Mouse (Mus musculus) midbrain, embryonic 16.5 days (tissue): Measurements from ENCODE around the gene Rnf6. TPM values are rescaled to one million over a fixed set of nuclear protein-coding genes. Genes with fewer than 3 reads are reported as not detected.

ENCODE experiments used
- ATAC-seq: fragments of 200-750 bp; cut with Nextera tagmentation; 2 replicates; pipeline ENCODE4 v1.8.0; 2017; ENCODE audit warnings: moderate TSS enrichment
- H3K27ac ChIP-seq: fragments of 300-500 bp; sonication (generic); 2 replicates; pipeline ENCODE4 v1.5.1; 2014; ENCODE audit warnings: mild to moderate bottlenecking, low read length, mixed read lengths
- H3K27me3 ChIP-seq: fragments of 300-500 bp; sonication (generic); 2 replicates; pipeline ENCODE4 v1.6.1; 2014; ENCODE audit warnings: low read depth, low read length, mixed read lengths; ENCODE audit not compliant: control insufficient read depth, insufficient read depth
- H3K36me3 ChIP-seq: fragments of 300-500 bp; sonication (generic); 2 replicates; pipeline ENCODE4 v1.6.1; 2014; ENCODE audit warnings: mild to moderate bottlenecking, low read length, moderate library complexity, mixed read lengths; ENCODE audit not compliant: control insufficient read depth, insufficient read depth
- H3K4me1 ChIP-seq: fragments of 300-500 bp; sonication (generic); 2 replicates; pipeline ENCODE4 v1.6.1; 2014; ENCODE audit warnings: mild to moderate bottlenecking, low read length, mixed read lengths; ENCODE audit not compliant: control insufficient read depth, insufficient read depth
- H3K4me2 ChIP-seq: fragments of 300-500 bp; sonication (generic); 2 replicates; pipeline ENCODE4 v1.6.1; 2014; ENCODE audit warnings: mild to moderate bottlenecking, low read length, mixed read lengths
- H3K4me3 ChIP-seq: fragments of 300-500 bp; sonication (generic); 2 replicates; pipeline ENCODE4 v1.5.1; 2014; ENCODE audit warnings: low read depth, mild to moderate bottlenecking, low read length, moderate library complexity, mixed read lengths
- H3K9ac ChIP-seq: fragments of 300-500 bp; sonication (generic); 2 replicates; pipeline ENCODE4 v1.6.1; 2014; ENCODE audit warnings: low read depth, low read length, mixed read lengths
- H3K9me3 ChIP-seq: fragments of 300-500 bp; sonication (generic); replicated peaks from 2 replicates; pipeline ENCODE4 v1.6.1; 2014; ENCODE audit warnings: mild to moderate bottlenecking, low read length, mixed read lengths; ENCODE audit not compliant: control insufficient read depth, poor library complexity, severe bottlenecking
- WGBS: fragments of 180-500 bp; shearing (Covaris S2); extraction: QIAGEN DNeasy Blood & Tissue Kit; methylation state at CpG from one replicate; pipeline ENCODE4 v1.1.7; 2014; 5-methylcytosine and 5-hydroxymethylcytosine counted together
- polyA plus RNA-seq: library from polyadenylated mRNA; unstranded; fragments of >200 nt; fragmentation: Nextera tagmentation; extraction: Ambion mirVana; gene quantifications from 2 replicates; pipeline ENCODE4 v1.2.1, GENCODE M21; 2015

The Rnf6 gene
- polyA plus RNA-seq, 1 experiment from 2014 or later, result 32.9 TPM

- Histone ChIP-seq H3K27me3 (no peaks in the 10 kb centered on the region), H3K4me1 (peaks cover 28% of the 10 kb centered on the region), H3K4me2 (peak overlapping the region; percentile 87), H3K9ac (peak overlapping the region; percentile 48), H3K9me3 (no peaks in the 10 kb centered on the region), H3K36me3 (no peaks in the 10 kb centered on the region), H3K27ac (no peak overlapping the region), H3K4me3 (peak overlapping the region; percentile 79)
- 55% methylated on average over 11 of the region's 11 CpGs for WGBS
- ATAC-seq, result no peak
Measured at GRCm38 (mm10) chr5:146232816-146233215, 11.5 kb upstream of the Rnf6 start.

- H3K9ac ChIP-seq, result peak overlapping the region; percentile 89
- H3K36me3 ChIP-seq, result no peaks in the 10 kb centered on the region
- WGBS, result 29% methylated on average over 6 of the region's 6 CpGs
- H3K9me3 ChIP-seq, result no peaks in the 10 kb centered on the region
- H3K4me2 ChIP-seq, result peak overlapping the region; percentile 87
- peak overlapping the region; percentile 79 for H3K4me3 ChIP-seq
- no peaks in the 10 kb centered on the region for H3K27me3 ChIP-seq
- 0 out of 2 replicates have a peak overlapping the region, but pooled peaks have one; percentile 28 for H3K27ac ChIP-seq
- H3K4me1 ChIP-seq, result peaks cover 28% of the 10 kb centered on the region
- ATAC-seq, result no peak
Measured at GRCm38 (mm10) chr5:146232056-146232675, 10.8 kb upstream of the Rnf6 start.

GRCm38 (mm10) chr5:146231655-146231996 is 10.3 kb upstream of the Rnf6 start:
- no peaks in the 10 kb centered on the region for H3K36me3 ChIP-seq
- no peak; the same call in none of the 2 replicates for ATAC-seq
- H3K9me3 ChIP-seq, result no peaks in the 10 kb centered on the region
- H3K9ac ChIP-seq, result peak overlapping the region; percentile 89
- WGBS, result under 1% methylated on average over 19 of the region's 19 CpGs
- peak overlapping the region; percentile 87 for H3K4me2 ChIP-seq
- peaks cover 28% of the 10 kb centered on the region for H3K4me1 ChIP-seq
- H3K27ac ChIP-seq, result peak overlapping the region; percentile 96
- H3K4me3 ChIP-seq, result peak overlapping the region; percentile 79
- no peaks in the 10 kb centered on the region for H3K27me3 ChIP-seq

- Histone ChIP-seq H3K4me1 (peaks cover 25% of the 10 kb centered on the region), H3K9me3 (no peaks in the 10 kb centered on the region), H3K27me3 (no peaks in the 10 kb centered on the region), H3K27ac (peak within 1 kb of the TSS; percentile 96), H3K9ac (peak within 1 kb of the TSS; percentile 89), H3K4me2 (peak within 1 kb of the TSS; percentile 87), H3K4me3 (peak within 1 kb of the TSS; percentile 79), H3K36me3 (no peaks in the 10 kb centered on the region)
- under 1% methylated on average over 75 of the region's 102 CpGs for WGBS
- peak; percentile 94 for ATAC-seq
Measured at GRCm38 (mm10) chr5:146230864-146231654, 9.7 kb upstream of the Rnf6 start, which contains the start of gene Cdk8. Cdk8 (plus strand) TSS chr5:146231230.

- ATAC-seq, result peak; percentile 9
- WGBS, result 61% methylated on average over 16 of the region's 17 CpGs
- no peaks in the 10 kb centered on the region for H3K27me3 ChIP-seq
Measured at GRCm38 (mm10) chr5:146229869-146230650, 8.7 kb upstream of the Rnf6 start.

GRCm38 (mm10) chr5:146227496-146227895 is 6.1 kb upstream of the Rnf6 start:
- ATAC-seq, result no peak
- 87% methylated on average over 8 of the region's 8 CpGs for WGBS
- Histone ChIP-seq H3K36me3 (no peaks in the 10 kb centered on the region), H3K4me1 (peaks cover 5% of the 10 kb centered on the region), H3K4me3 (no peak overlapping the region), H3K4me2 (no peak overlapping the region), H3K27me3 (no peaks in the 10 kb centered on the region), H3K9ac (no peak overlapping the region), H3K9me3 (no peaks in the 10 kb centered on the region), H3K27ac (no peak overlapping the region)

More at GRCm38 (mm10) chr5:146229869-146230650, 8.7 kb upstream of the Rnf6 start:
- Histone ChIP-seq H3K9me3 (no peaks in the 10 kb centered on the region), H3K27ac (peak overlapping the region; percentile 96), H3K9ac (peak overlapping the region; percentile 89), H3K4me2 (peak overlapping the region; percentile 67), H3K4me3 (peak overlapping the region; percentile 79), H3K36me3 (no peaks in the 10 kb centered on the region), H3K4me1 (peaks cover 22% of the 10 kb centered on the region)

GRCm38 (mm10) chr5:146223786-146224185 is 2.4 kb upstream of the Rnf6 start:
- Histone ChIP-seq H3K4me2 (no peak overlapping the region), H3K27me3 (no peaks in the 10 kb centered on the region), H3K27ac (no peak overlapping the region), H3K4me1 (peaks cover 16% of the 10 kb centered on the region), H3K36me3 (no peaks in the 10 kb centered on the region), H3K9me3 (no peaks in the 10 kb centered on the region), H3K4me3 (no peak overlapping the region), H3K9ac (no peak overlapping the region)
- no peak for ATAC-seq
- 89% methylated on average over 5 of the region's 5 CpGs for WGBS

GRCm38 (mm10) chr5:146221722-146222121 is 367 bp upstream of the Rnf6 start:
- H3K4me3 ChIP-seq, result peak overlapping the region; percentile 86
- ATAC-seq, result no peak
- peaks cover 9% of the 10 kb centered on the region for H3K36me3 ChIP-seq
- peak overlapping the region; percentile 58 for H3K4me2 ChIP-seq
- 28% methylated on average over 6 of the region's 6 CpGs for WGBS
- H3K4me1 ChIP-seq, result peaks cover 16% of the 10 kb centered on the region
- H3K27ac ChIP-seq, result peak overlapping the region; percentile 98
- H3K9me3 ChIP-seq, result no peaks in the 10 kb centered on the region
- H3K27me3 ChIP-seq, result no peaks in the 10 kb centered on the region
- H3K9ac ChIP-seq, result peak overlapping the region; percentile 90
